Mouse (Mus musculus): Measurements from ENCODE around the gene Txndc2. TPM values are rescaled to one million over a fixed set of nuclear protein-coding genes. Genes with fewer than 3 reads are reported as not detected.

The Txndc2 gene
- total RNA-seq (2021): not detected

GRCm38 (mm10) chr17:65641734-65642218 lies at the start of gene Txndc2:
TSS of gene Txndc2 (minus strand) at chr17:65642168.
- DNase-seq: no peak
- intact Hi-C loops (cut with DNase I): no loop called here

DNA sequence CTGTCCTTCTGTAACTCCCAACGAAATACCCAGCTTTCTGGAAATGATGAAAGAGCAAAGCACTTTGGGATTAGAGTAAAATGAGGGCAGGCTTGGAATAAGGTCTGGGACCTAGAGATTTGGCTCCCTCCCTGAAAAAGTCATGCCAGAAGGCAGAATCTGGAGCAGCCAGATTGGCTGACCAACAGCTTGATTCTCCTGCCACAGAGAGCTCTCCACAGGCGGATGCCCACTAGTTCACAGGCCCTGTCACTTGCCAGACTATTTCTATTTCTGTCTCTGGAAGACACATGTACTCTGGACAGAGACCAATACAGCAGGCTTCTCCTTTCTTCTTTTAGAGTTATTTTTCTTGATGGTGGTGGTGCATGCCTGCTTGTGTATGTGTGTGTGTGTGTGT lies 41.8 kb upstream of the Txndc2 start:
- intact Hi-C loops (cut with DNase I): no loop called here

GRCm38 (mm10) chr17:65683316-65683715 lies 41.3 kb upstream of the Txndc2 start:
- intact Hi-C loops (cut with DNase I): no loop called here

More for the DNA sequence above, 41.8 kb upstream of the Txndc2 start:
- DNase-seq: peak; percentile 34 to 35

DNA sequence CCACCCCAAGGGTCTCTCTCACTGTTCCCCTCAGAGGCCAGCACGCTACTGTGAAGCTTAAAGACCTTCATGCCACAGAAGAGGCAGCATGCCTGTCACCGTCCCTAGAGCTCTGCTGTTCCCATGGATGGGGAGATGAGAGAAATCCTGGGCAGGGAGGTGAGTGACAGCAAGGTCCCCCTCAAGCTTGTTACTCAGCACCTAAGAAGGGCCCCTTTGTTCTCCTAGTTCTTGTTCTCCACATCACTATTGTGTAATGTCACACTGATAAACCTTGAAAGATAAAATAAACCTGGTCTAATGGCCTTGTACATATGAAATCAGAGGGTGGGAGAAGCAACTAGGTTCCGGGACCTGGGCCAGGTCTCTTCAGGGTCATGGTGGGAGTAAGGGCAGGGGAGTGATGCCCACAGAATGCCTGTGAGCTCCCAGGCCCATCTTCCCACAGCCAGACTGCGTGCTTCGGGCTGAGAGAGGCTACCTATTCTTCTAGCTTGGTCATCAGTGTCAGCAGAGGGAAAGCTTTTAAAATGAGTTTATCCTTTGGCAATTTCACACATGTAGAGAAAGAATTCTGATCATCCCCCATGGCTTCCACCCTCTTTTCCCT lies 40.2 kb upstream of the Txndc2 start:
- no peak for DNase-seq
- intact Hi-C loops (cut with DNase I): no loop called here

More at GRCm38 (mm10) chr17:65683316-65683715, 41.3 kb upstream of the Txndc2 start:
- DNase-seq: no peak

DNA sequence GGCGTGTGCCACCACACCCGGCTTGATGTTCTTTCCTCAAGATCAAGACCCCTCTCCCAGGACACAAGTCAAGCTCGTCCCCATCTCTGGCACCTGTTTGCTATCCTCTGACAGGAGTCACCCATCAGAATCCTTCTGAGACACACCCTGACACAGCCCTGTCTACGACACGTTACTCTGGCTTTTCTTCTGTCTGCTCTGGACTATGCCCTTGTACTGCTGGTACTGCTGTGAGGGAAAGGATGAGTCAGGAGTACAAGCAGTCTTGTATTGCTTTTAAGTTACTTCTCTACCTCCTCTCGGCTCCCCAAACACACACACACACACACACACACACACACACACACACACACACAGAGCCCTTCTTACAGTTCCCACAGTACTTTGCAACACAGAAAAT lies 39.5 kb upstream of the Txndc2 start:
- intact Hi-C loops (cut with DNase I): no loop called here

GRCm38 (mm10) chr17:65680801-65681412 lies 38.9 kb upstream of the Txndc2 start:
- intact Hi-C loops (cut with DNase I): no loop called here
- DNase-seq: no peak

More for the DNA sequence above, 39.5 kb upstream of the Txndc2 start:
- no peak for DNase-seq

DNA sequence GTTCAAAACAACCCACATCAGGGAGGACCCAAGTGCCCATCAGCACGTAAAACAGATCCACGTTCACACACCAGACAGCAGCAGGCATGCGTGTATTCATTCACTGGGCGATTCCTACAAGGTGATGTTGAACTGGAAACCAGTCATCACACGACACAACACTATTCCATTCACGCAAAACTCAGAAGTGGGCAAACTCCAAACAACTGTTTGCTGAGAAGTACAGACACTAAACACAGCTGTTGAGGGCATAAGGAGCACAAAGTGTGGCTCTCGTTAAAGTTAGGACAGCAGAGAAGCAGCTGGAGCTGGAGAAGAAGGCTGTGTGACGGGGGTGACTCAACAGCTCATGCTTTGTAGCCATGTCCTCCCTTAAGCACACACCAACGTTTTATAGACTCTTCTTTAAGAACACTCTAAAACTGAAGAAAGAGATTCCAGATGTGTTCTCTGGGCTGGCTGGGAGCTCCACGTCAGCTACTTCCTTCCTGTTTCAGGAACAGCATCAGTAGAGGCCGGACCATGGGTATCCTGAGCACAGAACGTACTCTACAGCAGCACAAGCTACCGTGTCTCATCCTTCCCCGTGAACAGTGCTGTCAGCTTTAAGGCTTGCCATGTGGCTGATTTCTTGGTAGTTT lies 38.0 kb upstream of the Txndc2 start:
- intact Hi-C loops (cut with DNase I): no loop called here
- DNase-seq: peak; percentile 33 to 36

DNA sequence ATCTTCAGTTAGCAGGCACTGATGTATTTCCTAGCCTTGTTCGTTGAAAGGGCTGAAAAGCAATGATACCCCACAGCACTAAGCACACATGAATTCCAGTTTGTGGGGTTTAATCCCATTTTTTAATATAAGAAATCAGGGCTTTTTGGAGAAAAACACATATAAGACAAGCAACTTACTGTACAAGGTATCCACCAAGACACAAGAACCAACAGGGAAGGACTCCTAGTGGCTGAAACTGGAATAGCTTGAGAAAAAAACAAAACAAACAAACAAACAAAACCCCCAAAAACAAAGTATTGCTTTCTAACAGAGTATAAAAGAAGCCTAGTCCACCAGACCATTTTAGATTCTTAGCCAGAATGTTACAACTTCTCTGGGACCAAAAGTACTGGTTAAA lies 35.8 kb upstream of the Txndc2 start:
- no peak for DNase-seq
- intact Hi-C loops (cut with DNase I): loop anchor here (2.0 kb wide), 1 partner anchor 63 kb away; no protein-coding TSS in a partner anchor

DNA sequence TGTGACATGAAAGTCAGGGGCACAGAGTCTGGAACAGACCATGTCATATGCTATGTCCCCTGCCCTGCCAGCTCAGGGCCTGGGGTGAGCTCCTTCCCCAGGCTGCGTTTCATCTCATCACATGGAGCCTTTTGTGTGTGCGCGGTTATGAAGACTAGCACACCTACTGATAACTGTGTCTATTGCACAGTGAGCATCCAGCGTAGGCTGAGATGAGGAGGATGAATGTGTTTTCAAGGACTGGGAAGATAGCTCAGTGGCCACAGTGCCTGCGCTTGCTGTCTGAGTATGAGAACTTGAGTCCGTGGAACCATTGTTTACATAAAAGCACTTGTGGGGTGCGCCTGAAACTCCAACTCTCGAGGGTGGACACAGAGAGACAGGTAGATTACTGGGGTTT lies 34.6 kb upstream of the Txndc2 start:
- no peak for DNase-seq
- intact Hi-C loops (cut with DNase I): loop anchor here (2.0 kb wide), 1 partner anchor 62 kb away; no protein-coding TSS in a partner anchor

GRCm38 (mm10) chr17:65675985-65676384 lies 34.0 kb upstream of the Txndc2 start:
- intact Hi-C loops (cut with DNase I): loop anchor here (2.0 kb wide), 1 partner anchor 61 kb away; no protein-coding TSS in a partner anchor

DNA sequence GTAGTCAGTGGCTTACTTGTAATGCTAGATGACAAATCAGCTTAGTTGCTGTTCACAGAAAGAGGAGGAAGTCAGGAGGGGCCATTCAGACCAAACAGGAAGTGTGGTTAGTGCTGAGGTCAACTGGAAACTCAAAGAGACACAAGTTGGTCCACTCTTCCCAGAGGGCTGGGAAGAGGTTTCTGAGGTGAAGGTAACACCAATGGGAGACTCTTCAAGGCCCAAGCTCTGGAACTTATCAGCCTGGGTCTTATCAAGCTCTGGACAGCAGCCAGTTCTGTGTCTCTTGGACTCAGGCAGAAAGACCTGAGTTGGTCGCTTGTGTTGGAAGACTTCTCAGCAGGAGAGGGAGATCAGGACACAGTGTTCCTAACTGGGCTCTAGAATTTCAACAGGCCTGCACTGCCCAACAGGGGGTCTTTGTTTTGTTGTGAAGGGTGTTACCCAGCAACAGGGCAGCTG lies 32.8 kb upstream of the Txndc2 start:
- DNase-seq: peak; percentile 33 to 37
- intact Hi-C loops (cut with DNase I): no loop called here

More at GRCm38 (mm10) chr17:65675985-65676384, 34.0 kb upstream of the Txndc2 start:
- no peak for DNase-seq

DNA sequence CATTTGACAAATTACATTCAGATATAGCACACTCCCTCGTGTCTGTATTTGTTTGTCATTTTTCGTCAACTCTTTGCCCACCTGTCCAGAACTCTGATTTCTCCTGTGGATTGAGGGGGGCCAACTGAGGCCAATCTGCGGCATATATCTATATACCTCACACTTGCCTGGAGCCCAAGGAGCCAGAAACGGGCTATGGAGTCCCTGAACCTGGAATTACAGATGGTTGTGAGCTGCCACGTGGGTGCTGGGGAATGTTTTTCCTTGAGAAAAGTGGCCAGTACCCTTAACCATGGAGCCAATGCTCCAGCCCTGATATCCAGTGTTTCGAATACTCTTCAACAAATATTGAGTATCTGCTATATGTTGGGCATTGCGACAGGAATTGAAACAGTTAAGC lies 31.0 kb upstream of the Txndc2 start:
- intact Hi-C loops (cut with DNase I): no loop called here
- DNase-seq: no peak

GRCm38 (mm10) chr17:65669061-65669460 lies 27.1 kb upstream of the Txndc2 start:
- no peak for DNase-seq
- intact Hi-C loops (cut with DNase I): no loop called here

- intact Hi-C loops (cut with DNase I): no loop called here
- DNase-seq: no peak
Measured at GRCm38 (mm10) chr17:65667792-65668191, 25.8 kb upstream of the Txndc2 start.

- peak in 1 of 2 experiments; percentile 41 for DNase-seq
- intact Hi-C loops (cut with DNase I): no loop called here
Measured at GRCm38 (mm10) chr17:65666388-65667161, 24.6 kb upstream of the Txndc2 start.

GRCm38 (mm10) chr17:65665786-65666387 lies 23.9 kb upstream of the Txndc2 start:
- no peak for DNase-seq
- intact Hi-C loops (cut with DNase I): no loop called here

DNA sequence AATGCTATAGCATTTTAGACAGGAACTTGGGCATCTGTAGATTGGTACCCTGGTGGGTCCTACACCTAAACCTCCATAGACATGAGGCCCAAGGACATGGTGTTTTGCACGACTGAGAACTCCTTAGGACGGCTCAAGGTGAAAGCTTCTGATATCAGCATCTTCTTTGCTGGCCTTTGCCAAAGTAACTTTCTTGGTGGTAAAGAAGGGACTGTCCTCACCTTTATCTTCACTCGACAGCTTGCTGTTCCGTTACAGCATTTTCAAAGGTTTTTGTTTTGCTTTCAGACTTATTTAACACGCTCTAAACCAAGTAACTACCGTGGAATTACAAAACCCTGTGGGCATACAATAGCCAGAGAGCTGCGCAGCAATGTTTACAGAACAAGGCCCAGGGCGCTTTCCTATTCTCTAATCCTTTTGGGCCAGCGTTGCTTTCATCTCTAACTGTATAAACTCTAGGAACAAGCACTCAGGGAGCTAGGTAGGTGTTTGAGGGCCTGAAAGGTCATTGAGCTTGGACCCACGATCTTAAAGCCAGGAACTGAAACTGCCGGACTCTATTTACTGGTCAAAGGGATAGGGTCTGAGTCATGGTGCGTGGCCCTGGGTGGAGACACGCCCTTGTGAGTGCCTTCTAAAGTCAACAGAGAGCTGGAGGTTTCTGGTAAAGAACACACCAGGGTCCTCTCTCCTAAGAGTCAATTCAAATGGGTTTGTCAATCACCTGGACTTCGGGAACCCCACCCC lies 21.5 kb upstream of the Txndc2 start:
- intact Hi-C loops (cut with DNase I): no loop called here
- no peak for DNase-seq

DNA sequence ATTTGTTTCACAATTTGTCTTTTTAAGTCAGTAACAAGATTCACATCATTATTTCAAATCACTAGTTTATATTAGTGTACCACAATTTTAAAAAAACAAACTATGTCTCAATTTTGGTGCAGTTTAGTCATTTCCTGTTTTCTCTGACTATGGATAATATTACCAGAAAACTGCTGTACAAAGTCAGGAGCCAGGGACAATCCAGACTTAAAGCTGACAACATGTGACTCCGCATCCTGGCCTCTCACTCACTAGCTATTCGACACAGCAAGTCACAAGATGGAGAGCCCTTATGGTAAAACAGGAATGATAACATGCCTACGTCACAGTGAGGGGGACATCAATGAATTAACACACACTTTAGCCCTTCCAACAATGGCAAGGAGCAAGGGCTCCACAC lies 20.7 kb upstream of the Txndc2 start:
- no peak for DNase-seq
- intact Hi-C loops (cut with DNase I): no loop called here

DNA sequence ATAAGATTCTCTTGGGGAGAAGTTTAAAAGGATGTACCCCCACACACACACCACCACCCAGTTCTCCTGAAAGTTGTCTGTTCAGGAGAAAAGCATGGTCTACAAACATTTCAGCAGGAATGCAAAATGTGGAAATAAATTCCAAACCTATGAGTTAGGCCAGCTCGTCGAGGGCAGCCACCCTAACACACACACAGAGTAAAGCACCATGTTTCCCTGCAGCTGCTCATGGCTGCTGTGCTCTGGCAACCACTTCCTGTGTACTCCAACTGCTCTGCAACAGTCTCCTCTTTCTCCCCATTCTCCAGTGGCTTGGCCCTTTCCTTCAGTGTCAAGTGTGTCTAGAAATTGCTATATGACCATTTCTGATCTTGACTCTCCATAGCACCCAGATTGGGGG lies 16.4 kb upstream of the Txndc2 start:
- intact Hi-C loops (cut with DNase I): no loop called here
- no peak for DNase-seq

GRCm38 (mm10) chr17:65657958-65658357 lies 16.0 kb upstream of the Txndc2 start:
- no peak for DNase-seq
- intact Hi-C loops (cut with DNase I): no loop called here
